Mouse (Mus musculus) erythroblast, embryonic 14.5 days (primary cell): ENCODE measurements around the gene Sebox. TPM values are rescaled to one million over a fixed set of nuclear protein-coding genes. Genes with fewer than 3 reads are reported as not detected.

Source experiments
- H3K27me3 ChIP-seq: 2 replicates; pipeline ENCODE4 v1.6.1; 2012; ENCODE audit warnings: inconsistent platforms; ENCODE audit not compliant: control insufficient read depth
- H3K36me3 ChIP-seq: 2 replicates; pipeline ENCODE4 v1.6.1; 2012; ENCODE audit warnings: mild to moderate bottlenecking, inconsistent platforms; ENCODE audit not compliant: control insufficient read depth
- H3K4me1 ChIP-seq: 2 replicates; pipeline ENCODE4 v1.6.1; 2012; ENCODE audit warnings: inconsistent platforms; ENCODE audit not compliant: control insufficient read depth
- H3K4me3 ChIP-seq: replicated peaks from 2 replicates; pipeline ENCODE3; 2012; ENCODE audit warnings: moderate library complexity, mild to moderate bottlenecking, inconsistent platforms
- H3K9me3 ChIP-seq: 2 replicates; pipeline ENCODE4 v1.6.1; 2012; ENCODE audit warnings: low read length, inconsistent platforms, mixed read lengths; ENCODE audit not compliant: control insufficient read depth
- GATA1 ChIP-seq: IDR thresholded peaks from 2 replicates; pipeline ENCODE4 v1.6.1; 2012; ENCODE audit warnings: low read length, inconsistent platforms, mixed read lengths
- TAL1 ChIP-seq: IDR thresholded peaks from 3 replicates; pipeline ENCODE4 v1.6.1; 2012; ENCODE audit warnings: low read length, inconsistent platforms, mixed read lengths
- polyA plus RNA-seq: library from polyadenylated mRNA; stranded (reverse); fragments of >175 nt; gene quantifications from 2 replicates; pipeline ENCODE4 v1.2.3, GENCODE M21; 2012

The Sebox gene
- polyA plus RNA-seq, 1 experiment = not detected

- TF ChIP-seq GATA1 = no peak
- no peak for TF ChIP-seq TAL1
- peaks cover 14% of the 10 kb centered on the region for H3K4me1 ChIP-seq
- no peaks in the 10 kb centered on the region; the same call in 1 of the 2 replicates for H3K36me3 ChIP-seq
- H3K9me3 ChIP-seq = peaks cover 4% of the 10 kb centered on the region; the same call in 1 of the 2 replicates
- peaks cover 84% of the 10 kb centered on the region for H3K27me3 ChIP-seq
- no peak overlapping the region for H3K4me3 ChIP-seq
Measured at GRCm38 (mm10) chr11:78495904-78496303, 7.3 kb upstream of the Sebox start.

- Histone ChIP-seq H3K36me3 (no peaks in the 10 kb centered on the region; the same call in 1 of the 2 replicates), H3K4me1 (peaks cover 14% of the 10 kb centered on the region), H3K4me3 (peak overlapping the region; percentile 43), H3K9me3 (peaks cover 4% of the 10 kb centered on the region; the same call in 1 of the 2 replicates), H3K27me3 (peaks cover 74% of the 10 kb centered on the region)
- TF ChIP-seq GATA1 = no peak
- no peak for TF ChIP-seq TAL1
Measured at GRCm38 (mm10) chr11:78497071-78497541, 6.1 kb upstream of the Sebox start.

- peaks cover 14% of the 10 kb centered on the region for H3K4me1 ChIP-seq
- peaks cover 75% of the 10 kb centered on the region for H3K27me3 ChIP-seq
- H3K36me3 ChIP-seq = no peaks in the 10 kb centered on the region; the same call in 1 of the 2 replicates
- peak within 1 kb of the TSS; percentile 43 for H3K4me3 ChIP-seq
- no peak for TF ChIP-seq TAL1
- TF ChIP-seq GATA1 = no peak
- peaks cover 4% of the 10 kb centered on the region; the same call in 1 of the 2 replicates for H3K9me3 ChIP-seq
Measured at GRCm38 (mm10) chr11:78497544-78498522, 5.4 kb upstream of the Sebox start, which contains the start of gene Sarm1. TSS of gene Sarm1 (minus strand) at chr11:78497754.

- Histone ChIP-seq H3K4me3 (peak within 1 kb of the TSS; percentile 52), H3K36me3 (no peaks in the 10 kb centered on the region; the same call in 1 of the 2 replicates), H3K4me1 (peaks cover 14% of the 10 kb centered on the region), H3K27me3 (peaks cover 69% of the 10 kb centered on the region), H3K9me3 (peaks cover 4% of the 10 kb centered on the region; the same call in 1 of the 2 replicates)
- TF ChIP-seq GATA1 = no peak
- no peak for TF ChIP-seq TAL1
Measured at GRCm38 (mm10) chr11:78499004-78499403, 4.2 kb upstream of the Sebox start, which contains the start of gene Vtn. TSS of gene Vtn (plus strand) at chr11:78499091.

GRCm38 (mm10) chr11:78499543-78499942 is 3.7 kb upstream of the Sebox start:
- Histone ChIP-seq H3K4me3 (peak overlapping the region; percentile 52), H3K27me3 (peaks cover 64% of the 10 kb centered on the region), H3K36me3 (no peaks in the 10 kb centered on the region; the same call in 1 of the 2 replicates), H3K4me1 (peaks cover 14% of the 10 kb centered on the region), H3K9me3 (peaks cover 4% of the 10 kb centered on the region; the same call in 1 of the 2 replicates)
- TF ChIP-seq GATA1 (no peak), TAL1 (no peak)

- Histone ChIP-seq H3K4me1 (peaks cover 14% of the 10 kb centered on the region), H3K27me3 (peaks cover 52% of the 10 kb centered on the region), H3K4me3 (peak overlapping the region; percentile 52), H3K36me3 (peaks cover 4% of the 10 kb centered on the region), H3K9me3 (peaks cover 4% of the 10 kb centered on the region; the same call in 1 of the 2 replicates)
- no peak for TF ChIP-seq TAL1
- TF ChIP-seq GATA1 = no peak
Measured at GRCm38 (mm10) chr11:78500623-78501202, 2.5 kb upstream of the Sebox start.

- no peak for TF ChIP-seq GATA1
- TF ChIP-seq TAL1 = no peak
- Histone ChIP-seq H3K4me3 (no peak overlapping the region), H3K27me3 (peaks cover 44% of the 10 kb centered on the region), H3K36me3 (peaks cover 13% of the 10 kb centered on the region), H3K4me1 (peaks cover 14% of the 10 kb centered on the region), H3K9me3 (peaks cover 4% of the 10 kb centered on the region; the same call in 1 of the 2 replicates)
Measured at GRCm38 (mm10) chr11:78501529-78501928, 1.7 kb upstream of the Sebox start.

- Histone ChIP-seq H3K27me3 (peaks cover 6% of the 10 kb centered on the region), H3K36me3 (peaks cover 45% of the 10 kb centered on the region), H3K4me3 (no peak overlapping the region), H3K9me3 (no peaks in the 10 kb centered on the region), H3K4me1 (no peaks in the 10 kb centered on the region)
- TF ChIP-seq TAL1 (no peak), GATA1 (no peak)
Measured at GRCm38 (mm10) chr11:78505430-78505829, 2.2 kb downstream of the Sebox start.

GRCm38 (mm10) chr11:78509148-78509547 is 5.9 kb downstream of the Sebox start:
- H3K36me3 ChIP-seq = peaks cover 45% of the 10 kb centered on the region

More at GRCm38 (mm10) chr11:78509148-78509547, 5.9 kb downstream of the Sebox start:
- no peaks in the 10 kb centered on the region for H3K27me3 ChIP-seq
- TF ChIP-seq GATA1 = no peak
- TF ChIP-seq TAL1 = no peak
- no peaks in the 10 kb centered on the region for H3K9me3 ChIP-seq
- no peak overlapping the region for H3K4me3 ChIP-seq
- H3K4me1 ChIP-seq = peaks cover 24% of the 10 kb centered on the region
